Mouse (Mus musculus): Measurements from ENCODE around the gene Sptssa. TPM values are rescaled to one million over a fixed set of nuclear protein-coding genes. Genes with fewer than 3 reads are reported as not detected.

Sptssa gene
- total RNA-seq, 2 experiments from 2014 or later = 24.2 to 27.5 TPM

Small RNA genes lying within 50 kb of the gene (microRNA-seq; reads per million reads assigned to microRNA genes)
- gene Mir1892 = 0 reads per million in 2 experiments

Other genes with a start within 250 kb of the Sptssa start
- gene Eapp, start 39.3 kb upstream of the Sptssa start, total RNA-seq (2021) = 10 to 100 TPM; 42.7 to 47.1 TPM
- gene Snx6, start 139.1 kb upstream of the Sptssa start, total RNA-seq (2021) = 10 to 100 TPM; 44.7 to 46.0 TPM
- gene Cfl2, start 206.3 kb upstream of the Sptssa start, total RNA-seq (2021) = 100 to 1,000 TPM in 1 of 2 experiments, 10 to 100 TPM in 1; 94.3 to 101 TPM